Mouse (Mus musculus) embryonic facial prominence, embryonic 10.5 days (tissue): ENCODE measurements around the gene Comp. TPM values are rescaled to one million over a fixed set of nuclear protein-coding genes. Genes with fewer than 3 reads are reported as not detected.

Experiments used
- polyA plus RNA-seq: library from polyadenylated mRNA; unstranded; fragments of >200 nt; fragmentation: Nextera tagmentation; extraction: Ambion mirVana; gene quantifications from 2 replicates; pipeline ENCODE4 v1.2.1, GENCODE M21; 2016

Comp gene
- polyA plus RNA-seq, 1 experiment from 2014 or later = 0.37 TPM

Other genes starting within 250 kb of the Comp start
- 32.0 and 33.4 TPM in 2 replicates for gene Nr2c2ap, start 242.2 kb upstream of the Comp start, polyA plus RNA-seq
- 22.4 and 25.2 TPM in 2 replicates for gene Rfxank, start 234.4 kb upstream of the Comp start, polyA plus RNA-seq
- gene Borcs8, start 234.1 kb upstream of the Comp start, polyA plus RNA-seq = 45.8 and 46.8 TPM in 2 replicates
- 0.69 and 0.70 TPM in 2 replicates for gene Mef2b, start 233.8 kb upstream of the Comp start, polyA plus RNA-seq
- 66.1 and 72.1 TPM in 2 replicates for gene Tmem161a, start 201.2 kb upstream of the Comp start, polyA plus RNA-seq
- gene Slc25a42, start 161.3 kb upstream of the Comp start, polyA plus RNA-seq = 2.6 and 2.9 TPM in 2 replicates
- 47.0 and 50.8 TPM in 2 replicates for gene Sugp2, start 139.3 kb upstream of the Comp start, polyA plus RNA-seq
- 30.8 and 31.9 TPM in 2 replicates for gene Armc6, start 139.1 kb upstream of the Comp start, polyA plus RNA-seq
- 121 and 130 TPM in 2 replicates for gene Homer3, start 90.7 kb upstream of the Comp start, polyA plus RNA-seq
- 51.0 and 58.1 TPM in 2 replicates for gene Ddx49, start 71.1 kb upstream of the Comp start, polyA plus RNA-seq
- 293 and 297 TPM in 2 replicates for gene Cope, start 71.0 kb upstream of the Comp start, polyA plus RNA-seq
- gene Cers1, start 57.8 kb upstream of the Comp start, polyA plus RNA-seq = 2.3 and 4.1 TPM in 2 replicates
- gene Gdf1, start 43.7 kb upstream of the Comp start, polyA plus RNA-seq = 5.6 and 5.7 TPM in 2 replicates
- gene Upf1, start 20.3 kb upstream of the Comp start, polyA plus RNA-seq = 21.9 and 22.1 TPM in 2 replicates
- gene Crtc1, start 66.0 kb downstream of the Comp start, polyA plus RNA-seq = 17.3 and 20.6 TPM in 2 replicates
- 22.4 and 24.1 TPM in 2 replicates for gene Klhl26, start 103.4 kb downstream of the Comp start, polyA plus RNA-seq
- 28.3 and 29.4 TPM in 2 replicates for gene Tmem59l, start 113.8 kb downstream of the Comp start, polyA plus RNA-seq
- 103 and 116 TPM in 2 replicates for gene Crlf1, start 119.6 kb downstream of the Comp start, polyA plus RNA-seq
- 118 and 138 TPM in 2 replicates for gene Rex1bd, start 133.2 kb downstream of the Comp start, polyA plus RNA-seq
- gene Uba52, start 137.2 kb downstream of the Comp start, polyA plus RNA-seq = 908 and 951 TPM in 2 replicates
- gene Fkbp8, start 154.2 kb downstream of the Comp start, polyA plus RNA-seq = 278 and 285 TPM in 2 replicates
- 49.7 and 51.0 TPM in 2 replicates for gene Kxd1, start 154.4 kb downstream of the Comp start, polyA plus RNA-seq
- 20.8 and 21.1 TPM in 2 replicates for gene Ell, start 165.9 kb downstream of the Comp start, polyA plus RNA-seq
- 184 and 187 TPM in 2 replicates for gene Isyna1, start 220.8 kb downstream of the Comp start, polyA plus RNA-seq
- 105 and 109 TPM in 2 replicates for gene Ssbp4, start 235.3 kb downstream of the Comp start, polyA plus RNA-seq
- 0.77 and 0.79 TPM in 2 replicates for gene Lrrc25, start 242.6 kb downstream of the Comp start, polyA plus RNA-seq